Mouse (Mus musculus) heart, postnatal 14 days (tissue): ENCODE data around the gene Jag2. TPM values are rescaled to one million over a fixed set of nuclear protein-coding genes. Genes with fewer than 3 reads are reported as not detected.

Source experiments
- DNase-seq, 2 experiments: peaks; one replicate each; pipeline ENCODE4 v3.0.0; 2021 to 2022
- intact Hi-C: fragments of 180-260 bp; cut with DNase I; formaldehyde crosslinking; loops from one replicate; pipeline ENCODE4 v1.15.1; 2025
- long read RNA-seq, 2 experiments: library from polyadenylated mRNA; stranded (forward); transcript quantifications; one replicate each; pipeline ENCODE4 v2.0.0; 2021
- total RNA-seq, 2 experiments: library from RNA; stranded (reverse); gene quantifications; 2 replicates each; pipeline ENCODE4 v1.2.3; 2021

Gene Jag2
- total RNA-seq: 10 to 100 TPM; 32.1 to 32.4 TPM
- long read RNA-seq, experiment 1, full-length matches to known transcripts: 4 of 25 reads
- long read RNA-seq, experiment 1, partial matches to known transcripts: 10 of 25 reads
- long read RNA-seq, experiment 1, other reads (novel, unspliced or antisense): 11 of 25 reads
- long read RNA-seq, experiment 2, full-length matches to known transcripts: 8 of 27 reads
- long read RNA-seq, experiment 2, partial matches to known transcripts: 13 of 27 reads
- long read RNA-seq, experiment 2, other reads (novel, unspliced or antisense): 6 of 27 reads

- intact Hi-C loops: loop anchor here (2.0 kb wide), 1 partner anchor 53 kb away; no protein-coding TSS in a partner anchor
- peak; percentile 72 to 77 for DNase-seq
Observed at GRCm38 (mm10) chr12:112929562-112930352, at the start of gene Jag2. Gene Jag2 (minus strand): TSS chr12:112929776.

- intact Hi-C loops: no loop called here
- no peak for DNase-seq
Observed at GRCm38 (mm10) chr12:112977156-112977555, 47.6 kb upstream of the Jag2 start.

DNA sequence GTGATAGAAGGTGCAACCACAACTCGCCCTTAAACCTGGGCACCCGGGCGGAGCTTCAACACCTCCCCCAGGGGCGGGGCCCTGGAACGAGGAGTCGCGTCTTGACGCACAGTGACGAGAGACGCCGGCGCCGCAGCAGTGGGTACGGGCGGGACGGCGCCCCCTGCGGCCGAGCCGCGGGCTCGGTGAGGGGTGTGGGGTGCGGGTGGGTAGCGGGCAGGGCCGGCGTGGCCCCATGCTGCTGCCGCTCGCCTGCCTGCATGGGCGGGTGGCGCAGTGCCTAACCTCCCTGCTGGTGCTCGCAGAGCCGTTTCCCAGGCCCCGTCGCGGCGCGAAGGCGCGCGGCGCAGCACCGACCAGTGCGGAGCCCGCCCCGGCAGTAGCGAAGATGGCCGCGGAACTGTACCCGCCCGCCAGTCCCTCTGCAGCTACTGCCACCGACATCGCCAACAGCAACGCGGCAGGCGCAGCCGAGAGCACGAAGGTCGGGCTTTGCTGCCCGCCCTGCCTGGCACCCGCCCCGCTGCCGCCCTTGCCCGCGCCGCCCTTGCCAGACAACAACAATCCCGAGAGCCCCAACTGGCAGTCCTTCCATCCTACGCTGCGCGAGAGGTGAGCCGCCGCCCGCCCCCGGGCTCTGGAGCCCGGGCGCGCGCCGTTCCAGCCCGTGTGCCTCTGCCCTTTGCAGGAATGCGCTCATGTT, 46.9 kb upstream of the Jag2 start, which contains the start of gene Btbd6:
TSS of gene Btbd6 (plus strand) at position 112 of the 703 bp plus-strand sequence.
- DNase-seq: peak; percentile 90 to 92
- intact Hi-C loops: no loop called here

GRCm38 (mm10) chr12:112974736-112975135, 45.2 kb upstream of the Jag2 start:
- DNase-seq: no peak
- intact Hi-C loops: no loop called here

DNA sequence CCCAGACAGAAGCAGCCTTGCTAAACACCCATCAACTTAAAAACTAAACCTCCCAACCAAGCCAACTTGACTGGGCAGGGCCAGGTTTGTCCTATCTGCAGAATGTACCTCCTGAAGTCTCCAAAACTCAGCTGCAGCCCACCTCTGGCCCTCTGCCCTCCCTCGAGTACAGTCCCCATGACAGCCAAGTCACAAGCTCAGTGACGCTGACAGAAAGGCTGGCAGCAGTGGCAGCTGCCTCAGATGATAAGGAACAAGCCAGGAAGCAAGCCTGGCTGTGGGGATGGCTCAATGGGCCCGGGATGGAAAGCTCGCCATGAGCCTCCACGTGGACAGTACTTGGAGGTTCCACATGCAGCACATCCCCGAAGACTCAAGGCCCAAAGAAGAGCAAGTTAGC, 40.0 kb upstream of the Jag2 start:
- no peak for DNase-seq
- intact Hi-C loops: no loop called here

DNA sequence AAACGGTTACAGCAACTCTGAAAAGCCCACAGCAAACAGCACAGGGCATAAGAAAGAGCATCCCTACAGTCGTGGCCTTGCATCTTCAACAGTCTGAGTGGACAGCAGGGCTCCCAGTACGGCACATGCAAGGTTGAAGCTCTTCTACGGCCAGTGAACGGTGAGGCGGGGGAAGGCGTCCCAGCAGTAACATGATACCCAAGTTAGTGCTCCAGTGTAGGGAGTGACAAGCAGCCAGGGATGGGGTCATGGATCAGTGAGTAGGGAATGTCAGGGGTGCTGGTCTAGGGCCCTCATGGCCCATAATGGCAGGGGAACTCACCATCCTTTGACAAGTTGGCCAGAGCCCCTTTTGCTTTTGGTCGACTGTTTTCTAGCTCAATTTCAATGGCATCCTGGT, 39.4 kb upstream of the Jag2 start:
- DNase-seq: no peak
- intact Hi-C loops: no loop called here

- intact Hi-C loops: no loop called here
- no peak for DNase-seq
Observed at GRCm38 (mm10) chr12:112965783-112966182, 36.2 kb upstream of the Jag2 start.

DNA sequence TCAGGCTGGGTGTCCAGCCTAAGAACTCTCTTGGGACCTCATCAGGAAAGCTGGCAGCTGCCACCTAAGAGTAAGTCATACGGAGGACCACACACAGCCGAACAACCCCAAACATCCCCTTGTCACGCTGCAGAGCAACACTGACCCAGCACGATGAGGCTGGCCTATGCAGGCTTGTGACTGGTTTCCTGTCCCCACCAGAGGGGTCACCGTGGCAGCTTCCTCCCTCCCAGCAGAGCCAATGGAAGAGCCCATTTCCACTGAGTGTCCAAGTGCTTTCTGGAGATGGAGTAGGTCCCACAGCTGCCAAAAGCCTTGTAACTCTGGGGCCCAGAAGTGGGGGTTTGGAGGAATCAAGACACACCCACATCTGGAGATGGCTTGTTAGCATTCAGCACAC, 32.3 kb upstream of the Jag2 start:
- intact Hi-C loops: no loop called here
- no peak for DNase-seq

DNA sequence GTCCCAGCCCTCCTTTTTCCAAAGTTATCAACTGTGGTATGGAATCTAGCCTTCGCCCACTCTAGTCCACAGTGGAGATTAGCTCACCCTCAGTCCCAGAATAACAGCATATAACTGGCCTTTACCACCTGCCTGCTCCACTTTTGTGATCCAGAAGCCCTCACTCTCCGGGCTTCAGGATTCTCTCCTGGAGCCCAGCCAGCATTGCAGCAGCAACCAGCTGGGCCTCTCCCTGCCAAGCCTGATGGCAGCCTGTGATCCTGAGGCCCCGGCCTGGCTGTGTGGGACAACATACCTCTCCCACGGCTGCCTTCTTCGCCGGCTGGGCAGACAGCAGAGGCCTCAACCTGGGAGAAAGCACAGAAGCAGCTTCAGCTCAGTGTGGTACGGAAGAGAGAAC, 31.9 kb upstream of the Jag2 start:
- intact Hi-C loops: no loop called here
- peak; percentile 68 to 77 for DNase-seq

DNA sequence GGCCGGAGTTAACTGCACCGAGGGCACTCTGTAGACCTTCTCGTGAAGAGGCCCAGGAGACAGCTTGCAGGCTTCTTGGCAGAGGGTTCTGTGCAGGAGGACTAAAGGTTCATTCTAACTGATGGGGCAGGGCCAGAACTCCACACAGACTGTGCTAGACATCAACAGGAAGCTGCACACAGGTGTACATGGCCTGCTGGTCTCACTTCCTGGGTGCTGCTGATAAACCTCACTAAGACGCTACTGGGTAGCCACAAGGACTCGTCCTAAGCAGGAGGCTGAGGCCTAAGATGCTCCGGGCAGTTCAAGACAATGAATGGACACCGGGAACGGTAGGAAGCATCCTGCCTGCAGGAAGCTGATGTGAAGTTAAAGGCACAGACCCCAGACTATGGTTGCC, 29.8 kb upstream of the Jag2 start:
- intact Hi-C loops: no loop called here
- DNase-seq: no peak

DNA sequence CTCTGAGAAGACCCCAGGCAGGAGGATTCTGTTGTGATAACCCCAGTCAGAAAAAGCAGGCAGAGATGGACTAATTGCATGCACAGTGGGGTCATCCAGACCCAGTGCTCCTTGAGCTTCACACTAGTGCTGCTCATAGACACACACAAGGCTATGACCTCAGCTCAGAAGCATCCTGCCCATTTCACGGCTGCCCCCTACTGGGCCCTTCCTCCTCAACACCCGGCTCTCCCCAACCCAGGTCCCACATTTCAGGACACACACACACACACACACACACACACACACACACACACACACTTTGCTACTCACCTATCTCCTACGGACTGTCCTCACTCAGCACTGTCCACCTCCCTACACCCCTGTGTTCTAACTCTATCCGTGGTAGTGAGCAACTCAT, 28.7 kb upstream of the Jag2 start:
- peak; percentile 64 to 73 for DNase-seq
- intact Hi-C loops: no loop called here

DNA sequence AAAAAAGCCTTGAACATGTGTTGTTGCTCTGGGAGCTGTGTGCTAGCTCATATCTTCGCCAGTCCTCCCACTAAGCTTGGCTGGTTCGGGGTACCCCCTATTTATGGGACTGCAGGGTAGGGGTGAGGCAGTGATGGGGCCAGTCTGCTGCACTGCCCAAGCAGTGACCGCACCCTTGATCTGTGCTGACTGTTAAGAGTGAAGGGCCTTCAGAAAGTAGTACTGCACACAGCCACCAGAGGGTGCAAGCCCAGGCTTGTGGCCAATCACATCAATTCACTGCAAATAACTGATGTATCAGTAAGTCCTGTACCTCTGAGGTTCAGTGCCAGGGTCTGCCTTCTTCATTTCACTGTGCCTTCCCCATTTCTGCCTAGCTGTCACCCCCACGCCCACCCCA, 26.2 kb upstream of the Jag2 start:
- intact Hi-C loops: loop anchor here (2.0 kb wide), 2 partner anchors 81 to 119 kb away; partner anchors contain the start of gene Tex22
- DNase-seq: peak; percentile 84 to 87

GRCm38 (mm10) chr12:112952926-112953565, 23.5 kb upstream of the Jag2 start:
- intact Hi-C loops: no loop called here
- DNase-seq: no peak

GRCm38 (mm10) chr12:112952433-112952832, 22.9 kb upstream of the Jag2 start:
- intact Hi-C loops: no loop called here
- peak; percentile 65 to 71 for DNase-seq

- DNase-seq: no peak
- intact Hi-C loops: no loop called here
Observed at GRCm38 (mm10) chr12:112951150-112951842, 21.7 kb upstream of the Jag2 start.

GRCm38 (mm10) chr12:112950761-112951129, 21.2 kb upstream of the Jag2 start:
- DNase-seq: no peak
- intact Hi-C loops: no loop called here

GRCm38 (mm10) chr12:112950040-112950760, 20.6 kb upstream of the Jag2 start:
- intact Hi-C loops: no loop called here
- DNase-seq: peak; percentile 87 to 88

GRCm38 (mm10) chr12:112947307-112947706, 17.7 kb upstream of the Jag2 start:
- intact Hi-C loops: no loop called here

DNA sequence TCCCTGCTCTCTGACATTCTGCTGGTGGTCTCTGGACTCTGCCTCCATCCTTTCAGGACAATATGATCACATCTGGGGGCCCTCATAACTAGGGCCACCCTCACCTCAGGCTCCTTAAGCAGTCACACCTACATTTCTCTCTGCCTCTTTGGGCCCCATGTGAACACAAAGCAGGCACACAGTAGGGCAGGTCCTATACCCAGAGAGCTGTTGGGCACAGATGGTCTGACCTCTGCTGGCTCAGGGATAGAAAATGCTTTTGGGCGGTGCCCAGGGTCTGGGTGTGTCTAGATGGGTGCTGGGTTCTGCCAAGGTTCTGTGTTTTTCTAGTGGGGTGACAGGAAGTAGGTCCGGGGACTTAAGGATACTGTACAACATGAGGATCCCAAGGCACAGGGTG, 14.1 kb upstream of the Jag2 start:
- no peak for DNase-seq
- intact Hi-C loops: no loop called here

More at GRCm38 (mm10) chr12:112947307-112947706, 17.7 kb upstream of the Jag2 start:
- no peak for DNase-seq
